Mouse (Mus musculus): ENCODE data around the gene Xlr3c. TPM values are rescaled to one million over a fixed set of nuclear protein-coding genes. Genes with fewer than 3 reads are reported as not detected.
"Not testable (repeated sequence)": the region's sequence is repeated elsewhere in the genome, so short reads cannot be mapped to it uniquely, and the experiment has no call there.

The Xlr3c gene
- polyA plus RNA-seq (2014; fragmentation: Nextera tagmentation; extraction: Ambion mirVana) = not detected in 2 replicates

DNA sequence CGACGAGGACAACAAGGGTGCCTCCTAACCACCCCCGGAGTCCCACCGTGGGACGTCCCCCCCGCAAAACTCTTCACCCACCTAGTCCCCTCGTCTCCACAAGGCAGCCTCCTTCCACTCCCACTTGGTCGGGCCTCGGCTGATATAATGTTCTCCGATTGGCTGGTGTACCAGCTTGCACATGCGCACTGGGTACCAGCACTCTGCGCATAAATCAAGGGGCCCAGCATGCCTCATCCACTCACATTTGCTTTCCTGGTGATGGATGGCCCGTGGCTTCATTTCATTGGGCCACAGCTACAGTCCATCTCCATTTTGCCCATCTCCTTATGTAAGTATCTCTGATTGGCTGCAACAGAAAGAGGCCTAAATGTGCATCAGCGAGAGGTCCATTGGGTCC, at the start of gene Xlr3c:
Gene Xlr3c (minus strand): TSS at position 121 of the 400 bp plus-strand sequence.
- 83% methylated on average over 14 of the region's 14 CpGs for WGBS (ENCODE audit: insufficient replicate concordance)
- not testable (repeated sequence) for H3K4me1 ChIP-seq (ENCODE audit: control insufficient read depth, insufficient read depth, low read length); H3K9me3 ChIP-seq (replicated peaks; ENCODE audit: control insufficient read depth, low read length); H3K9ac ChIP-seq (ENCODE audit: low read depth, low read length); H3K27ac ChIP-seq (ENCODE audit: low read depth, low read length); H3K36me3 ChIP-seq (ENCODE audit: control insufficient read depth, insufficient read depth, low read length); ATAC-seq (replicated peaks; ENCODE audit: insufficient number of reproducible peaks, low FRiP score, low TSS enrichment); H3K27me3 ChIP-seq (ENCODE audit: control insufficient read depth, insufficient read depth, low read length); H3K4me2 ChIP-seq; H3K4me3 ChIP-seq (ENCODE audit: low read depth, low read length)

DNA sequence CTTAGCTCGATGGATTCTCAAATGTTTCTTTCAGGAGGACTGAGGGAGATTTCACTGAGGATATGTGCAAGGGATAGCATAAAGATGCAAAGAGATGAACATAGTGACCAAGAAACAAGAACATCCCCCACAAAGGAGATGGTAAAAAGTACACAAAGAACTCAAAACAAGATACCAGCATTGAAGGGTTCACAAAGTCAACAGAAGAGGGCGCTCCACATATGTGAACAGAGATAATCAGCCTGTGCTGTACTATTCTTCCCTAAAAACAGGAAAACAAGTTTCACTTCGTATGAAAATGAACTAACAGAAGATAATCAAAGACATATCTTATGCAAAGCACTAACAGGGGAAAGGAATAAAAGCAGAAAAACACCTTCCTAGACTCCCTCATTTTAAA, 47.3 kb upstream of the Xlr3c start:
- ATAC-seq (replicated peaks; ENCODE audit: insufficient number of reproducible peaks, low FRiP score, low TSS enrichment) = no peak
- no peaks in the 10 kb centered on the region for H3K4me1 ChIP-seq (ENCODE audit: control insufficient read depth, insufficient read depth, low read length)
- H3K4me2 ChIP-seq = no peak overlapping the region
- H3K27me3 ChIP-seq (ENCODE audit: control insufficient read depth, insufficient read depth, low read length) = no peaks in the 10 kb centered on the region; the same call in 1 of the 2 replicates
- H3K9ac ChIP-seq (ENCODE audit: low read depth, low read length) = no peak overlapping the region
- no peaks in the 10 kb centered on the region for H3K9me3 ChIP-seq (replicated peaks; ENCODE audit: control insufficient read depth, low read length)
- H3K36me3 ChIP-seq (ENCODE audit: control insufficient read depth, insufficient read depth, low read length) = no peaks in the 10 kb centered on the region
- H3K27ac ChIP-seq (ENCODE audit: low read depth, low read length) = no peak overlapping the region
- WGBS (ENCODE audit: insufficient replicate concordance) = 16% methylated on average over 3 of the region's 3 CpGs
- no peak overlapping the region for H3K4me3 ChIP-seq (ENCODE audit: low read depth, low read length)

DNA sequence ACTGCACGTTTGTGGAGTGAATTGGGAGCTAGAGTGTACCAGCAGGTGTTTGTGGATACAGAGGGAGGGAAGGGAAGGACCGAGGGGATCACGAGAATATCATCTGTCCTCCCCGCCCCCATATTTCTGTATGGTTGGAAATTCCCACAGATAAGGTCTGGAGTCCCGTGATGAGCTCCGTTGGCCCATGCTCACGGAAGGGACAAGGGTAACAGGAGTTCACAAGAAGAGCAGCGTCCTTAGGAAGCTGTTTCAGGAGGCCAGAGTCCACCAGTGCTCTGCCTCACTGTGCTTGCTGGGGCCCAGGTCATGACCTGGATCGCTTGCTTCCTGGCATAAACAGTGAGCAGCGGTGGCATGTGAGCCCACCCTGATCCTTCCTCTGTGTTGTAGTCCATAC, 30.6 kb upstream of the Xlr3c start:
- not testable (repeated sequence) for H3K9me3 ChIP-seq (replicated peaks; ENCODE audit: control insufficient read depth, low read length); H3K9ac ChIP-seq (ENCODE audit: low read depth, low read length); ATAC-seq (replicated peaks; ENCODE audit: insufficient number of reproducible peaks, low FRiP score, low TSS enrichment); H3K36me3 ChIP-seq (ENCODE audit: control insufficient read depth, insufficient read depth, low read length); H3K27ac ChIP-seq (ENCODE audit: low read depth, low read length); H3K27me3 ChIP-seq (ENCODE audit: control insufficient read depth, insufficient read depth, low read length); H3K4me2 ChIP-seq; H3K4me1 ChIP-seq (ENCODE audit: control insufficient read depth, insufficient read depth, low read length); H3K4me3 ChIP-seq (ENCODE audit: low read depth, low read length)
- WGBS (ENCODE audit: insufficient replicate concordance) = 66% methylated on average over 7 of the region's 10 CpGs

DNA sequence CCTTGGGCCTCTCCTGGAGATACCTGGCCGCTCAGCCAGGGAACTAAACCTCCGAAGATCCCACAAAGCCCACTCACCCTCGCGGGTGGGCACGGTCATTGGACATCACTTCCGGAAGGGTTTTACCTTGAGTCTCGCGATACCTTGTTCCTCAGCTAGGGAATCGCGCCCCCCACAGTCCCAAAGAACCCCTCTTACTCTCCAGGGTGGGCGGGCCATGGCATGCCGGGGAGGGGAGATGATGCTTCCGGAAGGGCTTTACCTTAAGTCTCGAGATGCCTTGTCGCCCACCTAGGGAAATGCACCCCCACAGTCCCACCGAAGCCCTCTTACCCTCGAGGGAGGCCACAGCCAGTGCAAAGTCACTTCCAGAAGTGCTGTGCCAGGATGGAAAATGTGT, 27.7 kb upstream of the Xlr3c start, which contains the start of the genes Xlr5a and Xlr5c:
Gene Xlr5a (minus strand): TSS at position 101 of the 400 bp plus-strand sequence.
Gene Xlr5c (minus strand): TSS at position 101 of the 400 bp plus-strand sequence.
- H3K4me3 ChIP-seq (ENCODE audit: low read depth, low read length); H3K27me3 ChIP-seq (ENCODE audit: control insufficient read depth, insufficient read depth, low read length); H3K4me1 ChIP-seq (ENCODE audit: control insufficient read depth, insufficient read depth, low read length); H3K9me3 ChIP-seq (replicated peaks; ENCODE audit: control insufficient read depth, low read length); H3K27ac ChIP-seq (ENCODE audit: low read depth, low read length); H3K9ac ChIP-seq (ENCODE audit: low read depth, low read length); ATAC-seq (replicated peaks; ENCODE audit: insufficient number of reproducible peaks, low FRiP score, low TSS enrichment); H3K36me3 ChIP-seq (ENCODE audit: control insufficient read depth, insufficient read depth, low read length); H3K4me2 ChIP-seq: not testable (repeated sequence)
- WGBS (ENCODE audit: insufficient replicate concordance) = 89% methylated on average over 15 of the region's 17 CpGs

DNA sequence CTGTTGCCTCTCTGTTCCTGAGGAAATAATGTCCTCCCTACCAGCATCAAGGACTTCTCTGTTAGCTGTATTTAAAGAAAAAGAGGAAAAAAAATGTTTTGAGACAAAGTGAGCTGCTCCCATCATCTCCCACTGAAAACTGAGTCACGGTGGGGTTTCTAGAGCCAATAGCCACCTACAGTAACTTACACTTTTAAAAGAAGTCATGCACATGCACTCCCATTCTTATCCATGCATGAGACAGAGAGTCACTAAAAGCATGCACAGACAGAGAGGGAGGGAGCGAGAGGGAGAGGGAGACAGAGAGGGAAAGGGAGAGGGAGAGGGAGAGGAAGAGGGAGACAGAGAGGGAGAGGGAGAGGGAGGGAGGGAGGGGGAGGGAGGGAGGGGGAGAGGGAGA, 2.8 kb downstream of the Xlr3c start:
- not testable (repeated sequence) for H3K27ac ChIP-seq (ENCODE audit: low read depth, low read length); H3K9me3 ChIP-seq (replicated peaks; ENCODE audit: control insufficient read depth, low read length); H3K4me2 ChIP-seq; H3K27me3 ChIP-seq (ENCODE audit: control insufficient read depth, insufficient read depth, low read length); H3K9ac ChIP-seq (ENCODE audit: low read depth, low read length); H3K4me1 ChIP-seq (ENCODE audit: control insufficient read depth, insufficient read depth, low read length); H3K4me3 ChIP-seq (ENCODE audit: low read depth, low read length); ATAC-seq (replicated peaks; ENCODE audit: insufficient number of reproducible peaks, low FRiP score, low TSS enrichment); H3K36me3 ChIP-seq (ENCODE audit: control insufficient read depth, insufficient read depth, low read length)
- WGBS (ENCODE audit: insufficient replicate concordance) = 58% methylated on average over 1 of the region's 2 CpGs

DNA sequence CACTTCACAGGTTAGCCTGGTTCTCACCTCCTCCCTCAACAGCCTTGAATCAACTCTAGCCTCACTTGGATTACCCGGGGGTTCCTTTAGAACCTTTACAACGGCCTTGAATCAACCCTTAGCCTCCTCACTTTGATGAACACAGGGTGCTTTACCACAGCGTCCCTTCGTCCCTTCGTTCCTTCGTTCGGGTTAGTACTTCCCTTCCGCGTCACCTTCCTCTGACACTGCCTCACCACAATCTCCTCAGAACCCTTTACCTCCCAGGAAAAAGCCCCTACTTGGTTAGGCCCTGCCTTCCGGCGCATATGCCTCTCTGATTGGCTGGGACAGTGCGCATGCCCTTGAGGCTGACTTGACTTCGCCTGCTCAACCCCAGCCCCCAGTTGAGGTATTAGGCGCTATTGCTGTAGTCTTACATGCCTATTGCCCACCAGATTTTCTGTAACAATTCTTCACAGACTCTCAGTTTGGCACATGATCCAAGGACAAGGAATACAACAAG, 22.3 kb downstream of the Xlr3c start, which contains the start of gene Xlr4c:
Gene Xlr4c (minus strand): TSS at position 310 of the 505 bp plus-strand sequence.
- not testable (repeated sequence) for H3K9me3 ChIP-seq (replicated peaks; ENCODE audit: control insufficient read depth, low read length); H3K4me1 ChIP-seq (ENCODE audit: control insufficient read depth, insufficient read depth, low read length); ATAC-seq (replicated peaks; ENCODE audit: insufficient number of reproducible peaks, low FRiP score, low TSS enrichment); H3K4me3 ChIP-seq (ENCODE audit: low read depth, low read length); H3K27ac ChIP-seq (ENCODE audit: low read depth, low read length); H3K9ac ChIP-seq (ENCODE audit: low read depth, low read length); H3K4me2 ChIP-seq; H3K36me3 ChIP-seq (ENCODE audit: control insufficient read depth, insufficient read depth, low read length); H3K27me3 ChIP-seq (ENCODE audit: control insufficient read depth, insufficient read depth, low read length)
- 77% methylated on average over 12 of the region's 14 CpGs for WGBS (ENCODE audit: insufficient replicate concordance)

DNA sequence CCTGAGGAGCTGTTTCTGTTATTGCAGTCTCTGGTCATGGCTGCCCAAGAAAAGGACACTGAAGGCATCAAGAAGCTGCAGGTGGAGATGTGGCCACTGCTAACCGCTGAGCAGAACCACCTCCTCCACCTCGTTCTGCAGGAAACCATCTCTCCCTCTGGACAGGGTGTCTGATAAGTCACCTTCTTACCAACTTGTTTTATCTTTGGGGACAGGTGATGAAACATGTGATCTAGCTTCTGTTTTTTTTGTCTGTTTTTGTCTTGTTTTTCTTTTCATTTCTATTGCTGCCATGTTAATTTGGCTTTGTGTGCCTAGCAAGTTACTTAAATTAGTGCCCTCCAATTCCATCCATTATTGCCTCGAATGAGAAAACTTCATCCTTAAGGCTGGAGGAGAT, 35.9 kb downstream of the Xlr3c start:
- no peak overlapping the region for H3K27ac ChIP-seq (ENCODE audit: low read depth, low read length)
- peak overlapping the region; percentile 58 for H3K4me3 ChIP-seq (ENCODE audit: low read depth, low read length)
- peak overlapping the region; percentile 72; the same call in 1 of the 2 replicates for H3K9ac ChIP-seq (ENCODE audit: low read depth, low read length)
- no peak for ATAC-seq (replicated peaks; ENCODE audit: insufficient number of reproducible peaks, low FRiP score, low TSS enrichment)
- peaks cover 10% of the 10 kb centered on the region for H3K27me3 ChIP-seq (ENCODE audit: control insufficient read depth, insufficient read depth, low read length)
- peak overlapping the region; percentile 81 for H3K4me2 ChIP-seq
- no peaks in the 10 kb centered on the region for H3K4me1 ChIP-seq (ENCODE audit: control insufficient read depth, insufficient read depth, low read length)
- no peaks in the 10 kb centered on the region for H3K9me3 ChIP-seq (replicated peaks; ENCODE audit: control insufficient read depth, low read length)
- WGBS (ENCODE audit: insufficient replicate concordance) = 31% methylated on average over 3 of the region's 3 CpGs
- no peaks in the 10 kb centered on the region for H3K36me3 ChIP-seq (ENCODE audit: control insufficient read depth, insufficient read depth, low read length)

DNA sequence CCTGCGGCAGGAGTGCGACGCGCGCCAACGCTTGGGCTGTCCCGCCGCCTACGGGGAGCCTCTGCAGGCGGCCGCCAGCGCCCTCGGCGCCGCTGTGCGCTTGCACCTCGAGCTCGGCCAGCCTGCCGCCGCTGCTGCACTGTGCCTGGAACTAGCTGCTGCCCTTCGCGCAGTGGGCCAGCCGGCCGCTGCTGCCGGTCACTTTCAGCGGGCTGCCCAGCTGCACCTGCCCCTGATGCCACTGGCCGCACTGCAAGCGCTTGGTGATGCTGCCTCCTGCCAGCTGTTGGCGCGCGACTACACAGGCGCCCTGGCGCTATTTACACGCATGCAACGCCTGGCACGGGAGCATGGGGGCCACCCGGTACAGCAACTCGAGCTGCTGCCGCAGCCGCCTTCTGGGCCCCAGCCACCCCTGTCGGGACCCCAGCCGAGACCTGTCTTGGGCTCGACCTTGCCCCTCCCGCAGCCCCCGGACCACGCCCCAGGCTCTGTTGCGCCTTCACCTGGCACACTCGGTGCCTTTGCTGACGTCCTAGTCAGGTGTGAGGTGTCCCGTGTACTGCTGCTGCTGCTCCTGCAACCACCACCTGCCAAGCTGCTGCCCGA, 36.5 kb downstream of the Xlr3c start:
- Histone ChIP-seq H3K36me3 (ENCODE audit: control insufficient read depth, insufficient read depth, low read length) (no peaks in the 10 kb centered on the region), H3K9ac (ENCODE audit: low read depth, low read length) (peak overlapping the region; percentile 72), H3K27ac (ENCODE audit: low read depth, low read length) (peak overlapping the region; percentile 73), H3K9me3 (replicated peaks; ENCODE audit: control insufficient read depth, low read length) (no peaks in the 10 kb centered on the region), H3K27me3 (ENCODE audit: control insufficient read depth, insufficient read depth, low read length) (peaks cover 10% of the 10 kb centered on the region), H3K4me2 (peak overlapping the region; percentile 81), H3K4me3 (ENCODE audit: low read depth, low read length) (peak overlapping the region; percentile 58), H3K4me1 (ENCODE audit: control insufficient read depth, insufficient read depth, low read length) (no peaks in the 10 kb centered on the region)
- WGBS (ENCODE audit: insufficient replicate concordance) = 14% methylated on average over 51 of the region's 51 CpGs
- ATAC-seq (replicated peaks; ENCODE audit: insufficient number of reproducible peaks, low FRiP score, low TSS enrichment) = peak; percentile 26; the same call in 1 of the 2 replicates
